Mouse (Mus musculus) heart, postnatal 36 days (tissue): ENCODE results near the gene Gbf1. TPM values are rescaled to one million over a fixed set of nuclear protein-coding genes. Genes with fewer than 3 reads are reported as not detected.

Experiments used
- DNase-seq, 2 experiments: peaks; one replicate each; pipeline ENCODE4 v3.0.0; 2021 to 2022
- intact Hi-C: fragments of 180-260 bp; cut with DNase I; formaldehyde crosslinking; loops from one replicate; pipeline ENCODE4 v1.15.1; 2025
- total RNA-seq, 2 experiments: library from RNA; stranded (reverse); gene quantifications; 2 replicates each; pipeline ENCODE4 v1.2.3; 2021

Gbf1 gene
- total RNA-seq, 2 experiments from 2014 or later: 43.2 to 50.4 TPM

DNA sequence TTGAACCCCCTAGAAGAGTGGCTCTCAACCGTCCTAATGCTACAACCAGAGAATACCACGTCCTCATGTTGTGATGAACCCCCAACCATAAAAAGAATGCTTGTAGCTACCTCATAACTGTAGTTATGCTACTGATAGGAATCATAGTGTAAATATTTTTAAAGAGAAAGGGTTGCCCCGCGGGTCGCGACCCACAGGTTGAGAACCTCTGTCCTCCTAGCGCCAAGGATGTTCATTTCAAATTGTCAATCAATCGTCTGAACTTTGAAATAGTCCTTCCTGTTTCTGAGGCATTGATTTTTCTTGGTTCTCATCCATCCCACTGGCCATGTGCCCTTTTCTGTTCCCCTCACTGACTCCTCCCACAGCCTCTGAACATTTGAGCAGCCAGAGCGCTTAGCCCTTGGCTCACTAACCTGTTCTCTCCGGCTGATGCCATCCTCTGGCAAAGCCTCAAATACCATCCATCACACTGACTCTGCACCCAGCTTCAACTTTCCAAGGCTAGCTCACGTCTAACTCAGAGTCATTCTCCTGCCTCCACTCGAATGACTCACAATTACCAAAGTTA lies 138.3 kb downstream of the Gbf1 start:
- intact Hi-C loops: no loop called here
- no peak for DNase-seq

DNA sequence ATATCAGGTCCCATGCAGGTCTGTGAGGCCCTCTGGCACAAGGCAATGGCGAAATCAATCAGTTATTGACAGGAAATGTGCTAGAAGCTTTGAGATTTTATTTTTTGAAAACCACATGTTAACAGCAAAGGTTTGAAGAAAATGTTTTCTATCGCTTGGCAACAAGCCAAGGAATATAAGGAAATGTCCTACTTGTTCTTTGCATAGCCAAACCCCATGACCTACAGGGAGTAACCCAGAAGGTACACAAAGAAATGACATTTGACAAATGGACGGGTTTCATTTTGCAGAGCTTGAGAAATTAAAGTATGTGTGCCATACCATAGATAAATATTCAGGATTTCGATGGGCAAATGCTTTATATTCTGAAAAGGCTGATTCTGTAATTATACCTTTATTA lies 144.6 kb downstream of the Gbf1 start:
- no peak for DNase-seq
- intact Hi-C loops: no loop called here

DNA sequence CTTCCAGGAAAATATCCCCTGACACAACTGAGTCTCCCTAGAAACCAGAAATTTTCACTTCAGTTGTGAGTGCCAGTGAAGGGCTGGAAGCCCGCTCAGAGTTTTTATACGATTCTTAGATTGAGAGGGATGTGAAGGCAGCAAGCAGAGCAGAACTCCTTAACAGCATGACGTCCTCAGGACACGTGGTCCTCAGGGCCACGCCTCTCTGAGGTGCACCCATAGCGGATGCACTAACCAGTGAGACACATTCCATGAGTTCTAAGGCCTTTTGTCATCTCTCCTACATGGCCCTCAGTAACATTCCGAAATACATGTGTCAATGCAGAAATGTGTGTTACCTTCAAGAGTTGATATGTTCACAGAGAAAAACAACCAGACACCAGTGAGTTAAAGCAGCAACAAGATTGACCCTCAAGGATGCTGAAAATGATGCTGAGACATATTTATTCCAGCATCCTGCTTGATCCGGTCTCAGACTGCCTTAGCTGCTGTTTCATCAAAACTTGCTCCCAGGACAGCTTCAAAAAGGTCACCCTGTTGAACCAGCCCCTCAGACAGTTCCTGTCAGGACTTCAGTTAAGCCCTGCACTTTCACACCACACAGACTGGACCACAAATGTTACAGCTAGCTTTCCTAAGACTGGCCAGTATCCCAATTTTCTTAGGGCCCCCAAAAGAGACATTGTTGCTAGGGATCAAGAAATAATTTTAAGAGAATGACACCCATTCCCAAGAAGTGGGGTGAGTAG lies 148.2 kb downstream of the Gbf1 start:
- intact Hi-C loops: loop anchor here (10.0 kb wide), 1 partner anchor 144 kb away; no protein-coding TSS in a partner anchor
- DNase-seq: no peak

DNA sequence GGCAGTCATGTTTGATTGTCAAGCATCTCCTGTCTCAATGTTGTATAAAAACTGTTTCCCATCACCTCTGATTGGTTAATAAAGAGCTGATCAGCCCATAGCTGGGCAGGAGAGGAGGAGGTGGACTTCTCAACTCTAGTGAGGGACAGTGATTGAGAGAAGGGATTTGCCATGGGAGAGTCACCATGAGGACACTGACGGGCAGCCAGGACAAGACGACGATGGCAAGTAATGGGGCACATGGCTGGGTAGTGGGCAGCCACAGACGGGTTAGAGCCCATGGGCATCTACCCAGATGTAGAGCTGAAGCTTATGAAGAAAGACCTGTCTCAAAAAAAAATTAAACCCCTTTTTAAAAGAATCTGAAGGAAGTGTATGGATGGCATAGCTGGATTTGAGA lies 150.2 kb downstream of the Gbf1 start:
- intact Hi-C loops: loop anchor here (10.0 kb wide), 1 partner anchor 142 kb away; no protein-coding TSS in a partner anchor
- DNase-seq: no peak

DNA sequence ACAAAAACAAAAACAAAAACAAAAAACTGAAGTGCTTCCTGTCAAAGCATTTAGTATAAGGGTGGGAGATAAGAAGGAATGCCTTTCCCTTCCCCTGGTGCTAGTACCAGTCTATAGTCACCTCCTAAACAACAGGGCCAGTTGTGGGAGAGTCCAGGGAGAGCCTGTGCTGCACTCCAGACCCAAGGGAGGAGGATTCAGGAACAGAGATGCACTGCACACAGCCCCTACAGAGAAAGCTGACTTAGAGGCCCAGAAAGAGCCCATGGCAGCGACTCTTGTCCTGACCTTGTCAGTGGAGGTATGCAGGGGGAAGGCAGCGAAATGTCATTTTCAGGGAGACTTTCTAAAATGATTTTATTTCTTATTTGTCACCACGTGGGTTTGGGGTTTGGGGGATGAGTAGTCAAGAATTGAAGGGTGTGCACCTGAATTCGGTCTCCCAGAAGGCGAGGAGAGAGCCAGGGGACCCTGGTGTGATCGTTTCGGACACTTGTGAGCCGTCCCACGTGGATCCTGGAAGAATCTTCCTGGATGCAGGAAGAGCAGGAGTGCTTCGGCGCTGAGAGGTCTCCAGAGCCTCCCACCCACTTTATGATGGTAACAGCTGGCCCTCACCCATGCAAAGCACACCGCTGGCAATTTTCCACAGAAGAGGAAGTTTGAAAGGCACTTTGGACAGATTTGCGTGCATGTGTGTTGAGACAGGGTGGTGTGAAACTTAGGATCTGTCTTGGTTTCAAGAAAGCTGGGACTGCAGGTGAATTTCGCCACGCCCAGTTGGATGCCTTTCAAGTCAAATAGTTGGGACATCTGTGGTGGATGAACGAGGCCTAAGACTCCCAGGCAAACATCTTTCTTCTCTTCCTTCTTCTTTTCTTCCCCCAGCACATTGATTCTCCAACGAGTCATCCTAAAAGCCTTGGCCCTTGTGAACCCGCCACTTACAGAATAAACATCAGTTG lies 151.2 kb downstream of the Gbf1 start:
- no peak for DNase-seq
- intact Hi-C loops: loop anchor here (1.0 to 10.0 kb wide), 3 partner anchors 25 to 141 kb away; partner anchors contain the start of gene Fbxl15

DNA sequence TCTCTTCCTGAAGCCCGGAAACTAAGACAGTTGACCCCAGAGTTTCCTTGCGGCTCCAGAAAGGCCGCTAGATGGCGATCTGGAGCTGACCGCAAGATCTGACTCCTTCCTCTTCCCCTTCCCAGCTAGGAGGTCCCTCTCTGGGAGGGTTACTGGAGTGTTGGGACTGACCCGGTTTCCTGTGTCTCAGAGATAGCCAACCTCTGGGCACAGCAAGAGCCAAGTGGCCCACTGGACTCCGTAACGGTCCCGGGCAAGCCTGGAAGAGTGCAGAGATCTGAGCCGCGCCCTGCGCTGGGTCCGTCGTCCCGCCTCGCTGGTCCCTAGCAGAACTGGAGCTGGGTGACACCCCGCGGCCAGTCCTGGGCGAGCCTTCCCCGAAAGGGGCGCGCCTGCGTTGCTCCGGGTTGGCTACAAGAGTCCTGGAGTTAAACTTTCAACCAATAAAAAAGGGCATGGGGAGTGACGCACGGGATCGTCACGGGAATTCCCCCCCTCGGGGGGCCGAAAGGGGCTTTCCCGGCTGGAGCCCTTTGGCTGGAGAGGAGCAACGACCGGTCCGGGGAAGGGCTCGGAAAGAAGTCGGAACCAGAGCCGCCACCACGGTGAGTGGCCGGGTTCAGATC lies 152.0 kb downstream of the Gbf1 start, which contains the start of gene Nfkb2:
Gene Nfkb2, plus strand, starts transcription at position 105 of the 626 bp plus-strand sequence.
- DNase-seq: peak; percentile 93 to 96
- intact Hi-C loops: loop anchor here (1.0 to 10.0 kb wide), 3 partner anchors 24 to 140 kb away; partner anchors contain the start of gene Fbxl15

DNA sequence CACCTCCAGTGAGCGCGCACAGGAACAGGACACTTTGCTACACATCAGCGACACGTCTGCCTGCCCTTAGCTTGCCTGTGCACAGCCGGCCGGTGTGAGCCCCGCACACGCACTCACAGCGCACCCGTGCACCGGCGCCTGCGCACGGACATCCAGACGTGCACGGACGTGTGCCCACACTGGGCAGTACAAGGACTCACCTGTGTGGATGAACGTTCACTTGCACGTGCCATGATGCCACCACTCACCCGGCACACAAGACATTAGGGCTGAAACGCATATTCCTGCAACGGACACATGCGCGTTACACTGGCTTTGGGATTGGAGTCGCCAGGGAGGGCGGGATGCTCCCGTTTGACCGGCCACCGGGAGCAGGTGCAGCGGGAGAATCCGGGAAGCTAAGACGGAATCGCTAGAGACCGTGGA lies 152.6 kb downstream of the Gbf1 start:
- intact Hi-C loops: loop anchor here (1.0 to 10.0 kb wide), 3 partner anchors 23 to 140 kb away; partner anchors contain the start of gene Fbxl15
- no peak for DNase-seq

DNA sequence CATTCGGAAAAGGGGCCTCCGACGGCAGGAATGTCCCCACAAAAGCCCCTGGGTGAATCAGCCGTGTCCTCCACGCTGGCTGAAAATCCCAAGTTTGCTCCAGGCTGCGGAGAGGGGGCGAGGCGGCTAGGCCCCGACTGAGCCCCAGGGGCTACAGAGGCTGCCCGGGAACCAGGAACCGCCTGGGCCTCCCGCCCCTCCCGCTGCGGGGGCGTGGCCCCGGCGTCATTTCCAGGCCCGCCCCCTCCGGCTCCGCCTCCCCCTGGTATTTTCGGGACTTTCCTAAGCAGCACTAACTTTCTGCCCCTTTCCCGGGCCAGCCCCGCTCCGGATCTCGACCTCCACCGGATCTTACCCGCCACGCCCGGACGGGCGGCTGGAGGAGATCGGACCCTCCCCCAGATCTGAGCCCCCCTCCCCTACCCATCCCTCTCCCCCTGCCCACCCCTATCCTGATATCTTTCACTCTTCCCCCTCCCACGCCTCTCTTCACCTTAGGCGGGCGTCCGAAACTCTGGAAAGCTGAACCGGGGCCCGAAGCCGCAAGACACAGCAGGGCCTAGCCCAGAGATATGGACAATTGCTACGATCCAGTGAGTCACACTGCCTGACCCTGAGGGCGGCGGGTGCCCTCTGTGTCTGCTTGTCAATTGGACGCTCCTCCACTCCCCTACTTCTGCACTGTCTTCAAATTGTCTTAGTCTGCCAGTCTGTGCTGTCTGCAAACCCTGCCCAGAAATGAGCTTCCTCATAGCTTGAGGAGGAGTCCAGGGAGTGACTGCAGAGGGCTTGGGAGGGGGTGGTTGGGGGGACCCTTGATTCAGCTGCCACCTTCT lies 153.3 kb downstream of the Gbf1 start:
- intact Hi-C loops: loop anchor here (2.0 to 10.0 kb wide), 2 partner anchors 63 to 139 kb away; no protein-coding TSS in a partner anchor
- peak; percentile 92 for DNase-seq

DNA sequence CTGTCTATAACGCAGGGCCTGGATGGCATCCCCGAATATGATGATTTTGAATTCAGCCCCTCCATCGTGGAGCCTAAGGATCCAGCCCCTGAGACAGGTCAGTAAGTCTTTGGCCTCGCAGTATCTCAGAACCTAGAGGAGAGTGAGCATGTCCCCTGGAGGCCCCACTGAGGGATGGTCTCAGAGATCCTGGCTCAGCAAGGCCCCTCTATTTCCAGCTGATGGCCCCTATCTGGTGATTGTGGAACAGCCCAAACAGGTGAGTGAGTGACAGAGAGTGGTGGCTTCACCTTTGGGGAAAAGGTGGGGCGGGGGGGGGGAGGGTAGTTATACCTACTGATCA lies 153.9 kb downstream of the Gbf1 start:
- intact Hi-C loops: loop anchor here (10.0 kb wide), 1 partner anchor 139 kb away; no protein-coding TSS in a partner anchor
- no peak for DNase-seq

DNA sequence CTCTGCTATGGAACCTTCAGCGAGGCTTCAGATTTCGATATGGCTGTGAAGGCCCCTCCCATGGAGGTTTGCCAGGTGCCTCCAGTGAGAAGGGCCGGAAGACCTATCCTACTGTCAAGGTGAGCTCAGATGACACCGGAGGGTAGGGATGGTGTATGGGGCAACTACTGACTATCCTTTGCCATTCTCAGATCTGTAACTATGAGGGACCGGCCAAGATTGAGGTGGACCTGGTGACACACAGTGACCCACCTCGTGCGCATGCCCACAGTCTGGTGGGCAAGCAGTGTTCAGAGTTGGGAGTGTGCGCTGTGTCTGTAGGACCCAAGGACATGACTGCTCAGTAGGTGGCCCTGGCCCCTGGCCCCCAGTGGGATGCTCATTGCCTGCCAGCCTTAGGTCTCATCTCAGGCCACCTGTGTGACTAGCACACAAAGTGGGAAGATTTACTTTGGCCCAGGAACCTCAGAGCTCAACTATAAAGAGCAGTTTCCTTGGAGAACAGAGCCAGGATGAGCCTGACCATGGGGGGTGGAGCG lies 154.5 kb downstream of the Gbf1 start:
- DNase-seq: no peak
- intact Hi-C loops: loop anchor here (10.0 kb wide), 1 partner anchor 138 kb away; no protein-coding TSS in a partner anchor

DNA sequence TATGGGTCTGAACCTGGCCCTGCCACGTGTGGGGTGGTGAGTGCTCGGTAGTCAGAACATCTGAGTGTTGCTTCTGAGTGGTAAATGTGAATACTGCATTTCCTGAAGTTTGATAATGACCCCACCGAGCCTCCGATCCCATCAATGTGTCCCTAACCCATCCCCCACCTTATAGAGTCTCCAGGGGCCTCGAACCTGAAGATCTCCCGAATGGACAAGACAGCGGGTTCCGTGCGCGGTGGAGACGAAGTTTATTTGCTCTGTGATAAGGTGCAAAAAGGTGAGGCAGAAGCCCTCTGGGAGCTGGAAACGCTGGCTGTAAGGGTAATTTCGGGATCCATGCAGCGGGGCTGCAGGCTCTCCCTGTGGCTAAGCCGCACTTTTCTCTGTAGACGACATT lies 155.5 kb downstream of the Gbf1 start:
- intact Hi-C loops: loop anchor here (10.0 kb wide), 1 partner anchor 137 kb away; no protein-coding TSS in a partner anchor
- no peak for DNase-seq

DNA sequence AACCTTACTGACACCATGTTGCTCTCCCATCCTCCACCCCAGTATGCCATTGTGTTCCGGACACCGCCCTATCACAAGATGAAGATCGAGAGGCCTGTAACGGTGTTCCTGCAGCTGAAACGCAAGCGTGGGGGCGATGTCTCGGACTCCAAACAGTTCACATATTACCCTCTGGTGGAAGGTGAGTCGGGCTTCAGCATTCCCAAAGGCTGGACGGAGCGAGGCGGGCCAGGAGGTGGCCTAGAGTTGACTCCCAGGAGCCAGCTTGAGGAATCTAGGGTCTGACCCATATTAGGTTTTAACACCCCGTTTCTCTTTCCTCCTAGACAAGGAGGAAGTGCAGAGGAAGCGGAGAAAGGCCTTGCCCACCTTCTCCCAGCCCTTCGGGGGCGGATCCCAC lies 156.0 kb downstream of the Gbf1 start:
- intact Hi-C loops: loop anchor here (10.0 kb wide), 1 partner anchor 136 kb away; no protein-coding TSS in a partner anchor
- DNase-seq: no peak

DNA sequence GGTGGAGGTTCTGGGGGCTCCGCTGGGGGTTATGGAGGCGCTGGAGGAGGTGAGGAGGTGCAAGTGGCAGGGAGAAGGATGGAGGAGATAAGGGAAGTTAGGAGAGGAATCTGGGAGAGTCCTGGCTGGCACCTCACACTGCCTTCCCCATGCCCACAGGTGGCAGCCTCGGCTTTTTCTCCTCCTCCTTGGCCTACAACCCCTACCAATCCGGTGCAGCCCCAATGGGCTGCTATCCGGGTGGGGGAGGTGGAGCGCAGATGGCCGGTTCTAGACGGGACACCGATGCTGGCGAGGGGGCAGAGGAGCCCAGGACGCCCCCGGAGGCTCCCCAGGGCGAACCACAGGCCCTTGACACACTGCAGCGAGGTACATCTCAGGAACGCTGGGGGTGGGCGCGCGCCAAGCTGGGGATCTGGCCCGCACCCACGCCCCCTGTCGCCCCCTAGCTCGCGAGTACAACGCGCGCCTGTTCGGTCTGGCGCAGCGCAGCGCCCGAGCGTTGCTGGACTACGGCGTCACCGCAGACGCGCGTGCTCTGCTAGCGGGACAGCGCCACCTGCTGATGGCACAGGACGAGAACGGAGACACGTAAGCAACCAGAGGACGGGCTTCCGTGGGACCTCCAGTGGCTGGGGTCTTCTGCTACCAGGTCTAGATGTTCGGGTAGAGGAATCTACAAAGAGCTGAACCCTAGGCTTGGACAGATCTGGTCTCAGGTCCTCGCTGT lies 156.6 kb downstream of the Gbf1 start:
- peak; percentile 83 to 91 for DNase-seq
- intact Hi-C loops: loop anchor here (1.0 to 10.0 kb wide), 2 partner anchors 136 to 174 kb away; no protein-coding TSS in a partner anchor

DNA sequence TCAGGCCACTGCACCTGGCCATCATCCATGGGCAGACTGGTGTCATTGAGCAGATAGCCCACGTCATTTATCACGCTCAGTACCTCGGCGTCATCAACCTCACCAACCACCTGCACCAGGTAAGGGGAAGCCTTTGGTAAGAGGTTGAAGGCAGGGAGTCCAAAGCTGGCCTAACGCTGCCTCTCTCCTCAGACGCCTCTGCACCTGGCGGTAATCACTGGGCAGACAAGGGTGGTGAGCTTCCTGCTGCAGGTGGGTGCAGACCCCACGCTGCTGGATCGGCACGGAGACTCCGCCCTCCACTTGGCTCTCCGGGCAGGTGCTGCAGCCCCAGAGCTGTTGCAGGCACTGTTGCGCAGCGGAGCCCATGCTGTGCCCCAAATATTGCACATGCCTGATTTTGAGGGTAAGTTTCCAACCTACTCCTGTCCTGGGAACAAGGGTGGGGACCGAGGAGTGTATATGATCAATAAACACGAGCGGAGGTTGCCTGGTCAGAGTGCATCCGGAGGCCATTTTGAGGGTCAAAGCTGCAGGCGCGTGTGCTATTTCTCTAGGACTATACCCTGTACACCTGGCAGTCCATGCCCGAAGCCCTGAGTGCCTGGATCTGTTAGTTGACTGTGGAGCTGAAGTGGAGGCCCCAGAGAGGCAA lies 157.5 kb downstream of the Gbf1 start:
- DNase-seq: no peak
- intact Hi-C loops: loop anchor here (1.0 to 10.0 kb wide), 2 partner anchors 135 to 174 kb away; no protein-coding TSS in a partner anchor

DNA sequence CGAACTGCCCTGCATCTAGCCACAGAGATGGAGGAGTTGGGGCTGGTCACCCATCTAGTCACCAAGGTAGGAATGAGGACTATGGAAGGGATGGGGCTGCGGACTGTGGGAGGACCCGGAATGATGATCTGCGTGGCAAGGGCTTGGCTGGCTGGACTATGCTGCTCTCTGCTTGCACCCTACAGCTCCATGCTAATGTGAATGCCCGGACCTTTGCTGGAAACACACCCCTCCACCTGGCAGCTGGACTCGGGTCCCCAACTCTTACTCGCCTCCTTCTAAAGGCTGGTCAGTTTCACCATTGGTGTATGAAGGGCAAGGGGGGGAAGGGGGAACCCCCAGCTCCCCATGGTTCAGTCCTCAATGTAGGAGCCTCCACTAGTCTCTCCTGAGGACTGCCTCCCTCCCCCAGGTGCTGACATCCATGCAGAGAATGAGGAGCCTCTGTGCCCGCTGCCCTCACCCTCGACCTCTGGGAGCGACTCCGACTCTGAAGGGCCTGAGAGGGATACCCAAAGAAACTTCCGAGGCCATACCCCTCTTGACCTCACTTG lies 158.1 kb downstream of the Gbf1 start:
- no peak for DNase-seq
- intact Hi-C loops: no loop called here

DNA sequence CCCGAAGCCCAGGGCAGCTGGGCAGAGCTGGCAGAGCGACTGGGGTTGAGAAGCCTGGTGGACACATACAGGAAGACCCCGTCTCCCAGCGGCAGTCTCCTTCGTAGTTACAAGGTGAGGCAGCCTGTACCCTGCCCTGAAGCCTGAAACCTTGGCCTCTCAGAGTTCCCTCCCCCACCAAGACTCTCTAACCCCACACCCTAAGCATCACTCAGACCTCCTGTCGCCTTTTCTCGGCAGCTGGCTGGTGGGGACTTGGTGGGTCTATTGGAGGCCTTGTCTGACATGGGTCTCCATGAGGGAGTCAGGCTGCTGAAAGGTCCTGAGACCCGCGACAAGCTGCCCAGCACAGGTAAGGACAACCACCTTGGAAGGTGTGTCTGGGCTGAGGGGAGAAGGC lies 159.0 kb downstream of the Gbf1 start:
- DNase-seq: no peak

DNA sequence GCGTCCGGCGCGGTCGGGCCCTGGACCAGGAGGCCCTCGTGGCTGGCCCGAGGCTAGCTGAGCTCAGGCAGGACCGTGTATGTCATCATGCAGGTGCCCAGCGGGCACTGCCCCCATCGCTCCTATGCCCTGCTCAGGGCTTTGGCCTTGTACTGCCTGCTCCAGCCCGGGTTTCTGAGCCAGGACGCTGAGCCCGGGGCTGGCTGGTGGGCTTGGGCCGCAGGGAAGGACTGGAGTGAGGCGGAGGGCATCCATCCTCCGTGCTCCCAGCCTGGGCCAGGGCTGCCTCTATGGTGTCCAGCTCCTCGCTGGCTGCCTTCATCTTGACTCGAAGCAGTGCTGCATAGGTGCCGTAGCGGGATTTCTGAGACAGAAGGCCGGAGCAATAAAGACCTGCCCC lies 160.3 kb downstream of the Gbf1 start:
- intact Hi-C loops: no loop called here
- no peak for DNase-seq

More for the DNA sequence above, 159.0 kb downstream of the Gbf1 start:
- intact Hi-C loops: no loop called here
